Mouse (Mus musculus): Measurements from ENCODE around the gene Cryl1. TPM values are rescaled to one million over a fixed set of nuclear protein-coding genes. Genes with fewer than 3 reads are reported as not detected.

Gene Cryl1
- polyA plus RNA-seq, 1 experiment from 2014 or later, result 6.4 TPM

DNA sequence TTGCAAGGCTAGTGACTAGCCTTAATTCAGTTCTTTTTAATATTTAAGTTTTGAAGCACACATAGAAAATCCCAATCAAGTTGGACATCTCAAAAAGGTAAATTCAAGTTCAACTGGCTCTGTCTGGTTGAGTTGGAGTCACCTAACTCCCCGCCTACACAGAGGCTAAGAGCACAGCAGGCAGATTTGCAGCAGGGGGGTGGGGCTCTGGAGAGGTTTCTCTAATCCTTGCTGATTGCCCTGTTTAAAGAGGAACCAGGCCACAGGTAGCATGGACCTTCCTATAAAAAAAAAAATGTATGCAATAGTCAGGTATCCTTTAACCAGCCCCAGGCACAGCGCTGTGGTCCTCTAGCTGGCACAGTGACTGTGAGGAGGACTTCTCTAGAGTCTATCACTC is 97.8 kb downstream of the Cryl1 start:
- no peak overlapping the region for H3K9ac ChIP-seq (replicated peaks)
- H3K9me3 ChIP-seq, result no peaks in the 10 kb centered on the region
- no peaks in the 10 kb centered on the region for H3K36me3 ChIP-seq
- no peaks in the 10 kb centered on the region for H3K27me3 ChIP-seq
- H3K4me1 ChIP-seq, result no peaks in the 10 kb centered on the region
- no peak for ATAC-seq (replicated peaks)
- 43% methylated on average over 2 of the region's 2 CpGs for WGBS
- H3K4me3 ChIP-seq, result no peak overlapping the region
- no peak overlapping the region for H3K27ac ChIP-seq (replicated peaks)
- H3K4me2 ChIP-seq (replicated peaks), result no peak overlapping the region

DNA sequence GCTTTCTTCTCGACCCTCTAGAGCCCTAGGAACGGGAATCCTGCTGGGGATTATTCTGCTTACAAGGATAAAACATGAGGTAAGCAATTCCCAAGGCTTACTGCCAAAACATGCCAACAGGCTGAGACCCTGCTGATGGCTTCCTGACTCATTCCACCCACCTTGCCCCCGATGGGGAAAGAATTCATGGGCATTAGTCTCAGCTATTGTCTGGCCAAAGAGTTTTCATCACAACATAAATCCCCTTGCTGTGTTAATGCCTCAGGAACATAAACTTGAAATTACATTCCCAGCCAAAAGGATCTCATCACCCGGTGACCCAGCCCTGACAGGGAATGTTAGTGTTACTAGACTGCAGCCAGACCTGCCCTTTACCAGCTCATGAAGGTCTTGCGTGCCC is 100.7 kb downstream of the Cryl1 start:
- 59% methylated on average over 5 of the region's 5 CpGs for WGBS
- Histone ChIP-seq H3K9me3 (no peaks in the 10 kb centered on the region), H3K4me1 (no peaks in the 10 kb centered on the region), H3K9ac (replicated peaks) (no peak overlapping the region), H3K4me3 (no peak overlapping the region), H3K27me3 (no peaks in the 10 kb centered on the region), H3K27ac (replicated peaks) (no peak overlapping the region), H3K36me3 (no peaks in the 10 kb centered on the region), H3K4me2 (replicated peaks) (no peak overlapping the region)
- no peak for ATAC-seq (replicated peaks)

DNA sequence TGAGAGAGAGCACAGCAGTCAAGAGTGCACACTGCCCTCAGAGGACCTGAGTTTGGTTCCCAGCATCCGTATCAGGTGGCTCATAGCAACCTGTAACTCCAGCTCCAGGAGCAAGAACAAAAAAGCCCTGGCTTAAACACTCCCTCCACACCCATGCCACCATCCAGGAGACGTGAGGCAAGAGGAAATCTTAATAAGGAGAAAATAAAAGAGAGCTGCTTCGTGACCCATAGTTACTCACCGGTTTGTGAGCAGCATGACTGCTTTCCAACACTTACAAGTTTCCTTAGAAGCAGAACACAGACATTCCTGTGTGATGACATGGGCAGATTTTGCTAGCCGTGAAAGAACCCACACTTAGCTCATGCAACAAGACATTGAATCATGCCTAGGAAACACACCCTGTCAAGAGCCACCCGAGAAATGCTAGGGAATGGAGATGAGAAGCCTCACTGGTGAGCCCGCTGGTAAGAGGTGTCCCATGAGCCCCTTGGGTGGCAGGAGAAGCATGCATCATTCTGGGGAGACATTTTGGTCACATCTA is 106.9 kb downstream of the Cryl1 start:
- H3K9me3 ChIP-seq, result no peaks in the 10 kb centered on the region
- 82% methylated on average over 7 of the region's 7 CpGs for WGBS
- H3K4me2 ChIP-seq (replicated peaks), result no peak overlapping the region
- no peak overlapping the region for H3K27ac ChIP-seq (replicated peaks)
- no peak overlapping the region for H3K4me3 ChIP-seq
- ATAC-seq (replicated peaks), result no peak
- no peaks in the 10 kb centered on the region for H3K27me3 ChIP-seq
- no peaks in the 10 kb centered on the region for H3K36me3 ChIP-seq
- H3K9ac ChIP-seq (replicated peaks), result no peak overlapping the region
- H3K4me1 ChIP-seq, result no peaks in the 10 kb centered on the region

DNA sequence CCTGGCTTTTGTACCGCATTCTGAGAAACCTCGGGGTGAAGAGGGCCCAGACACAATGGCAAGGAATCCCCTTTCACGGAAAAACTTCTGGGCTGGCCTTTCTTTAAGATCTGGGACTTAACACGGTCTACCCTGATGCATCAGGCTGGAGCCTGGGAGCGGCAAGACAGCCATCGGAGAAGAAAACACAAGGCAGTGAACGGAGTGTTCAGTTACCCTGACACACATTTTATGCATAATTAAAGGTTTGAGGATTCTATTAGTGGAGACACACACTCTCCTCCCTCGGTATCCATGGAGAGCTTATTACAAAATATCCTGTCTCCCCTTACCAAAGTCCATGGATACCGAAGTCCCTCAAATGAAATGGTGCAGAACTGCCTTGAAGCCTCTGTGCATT is 109.2 kb downstream of the Cryl1 start:
- no peaks in the 10 kb centered on the region for H3K4me1 ChIP-seq
- H3K9me3 ChIP-seq, result no peaks in the 10 kb centered on the region
- ATAC-seq (replicated peaks), result no peak
- no peak overlapping the region for H3K9ac ChIP-seq (replicated peaks)
- no peak overlapping the region for H3K4me2 ChIP-seq (replicated peaks)
- no peaks in the 10 kb centered on the region for H3K36me3 ChIP-seq
- no peak overlapping the region for H3K4me3 ChIP-seq
- H3K27ac ChIP-seq (replicated peaks), result no peak overlapping the region
- no peaks in the 10 kb centered on the region for H3K27me3 ChIP-seq
- WGBS, result 20% methylated on average over 9 of the region's 9 CpGs

DNA sequence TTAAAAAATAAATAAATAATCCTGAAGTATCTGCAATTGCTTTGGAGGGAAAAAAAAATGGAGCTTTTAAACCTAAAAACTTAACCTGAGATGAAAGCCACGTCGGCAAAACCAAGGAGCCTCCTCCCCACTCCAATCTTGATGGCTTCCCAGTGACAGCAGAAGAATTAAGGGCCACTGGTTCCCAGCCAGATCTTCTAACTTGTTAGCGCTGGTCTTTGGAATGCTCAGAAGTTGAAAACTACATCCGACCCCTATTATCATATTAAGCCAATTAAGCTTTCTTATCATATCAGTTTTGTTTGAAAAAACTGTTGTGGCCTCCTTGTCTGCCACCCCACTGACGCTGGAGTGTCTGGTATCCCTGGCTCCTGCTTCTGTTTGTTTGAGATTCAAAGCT is 114.5 kb downstream of the Cryl1 start:
- Histone ChIP-seq H3K4me1 (no peaks in the 10 kb centered on the region), H3K27me3 (no peaks in the 10 kb centered on the region), H3K9me3 (no peaks in the 10 kb centered on the region), H3K27ac (replicated peaks) (no peak overlapping the region), H3K4me2 (replicated peaks) (no peak overlapping the region), H3K36me3 (no peaks in the 10 kb centered on the region), H3K4me3 (no peak overlapping the region), H3K9ac (replicated peaks) (no peak overlapping the region)
- 58% methylated on average over 5 of the region's 5 CpGs for WGBS
- no peak for ATAC-seq (replicated peaks)

DNA sequence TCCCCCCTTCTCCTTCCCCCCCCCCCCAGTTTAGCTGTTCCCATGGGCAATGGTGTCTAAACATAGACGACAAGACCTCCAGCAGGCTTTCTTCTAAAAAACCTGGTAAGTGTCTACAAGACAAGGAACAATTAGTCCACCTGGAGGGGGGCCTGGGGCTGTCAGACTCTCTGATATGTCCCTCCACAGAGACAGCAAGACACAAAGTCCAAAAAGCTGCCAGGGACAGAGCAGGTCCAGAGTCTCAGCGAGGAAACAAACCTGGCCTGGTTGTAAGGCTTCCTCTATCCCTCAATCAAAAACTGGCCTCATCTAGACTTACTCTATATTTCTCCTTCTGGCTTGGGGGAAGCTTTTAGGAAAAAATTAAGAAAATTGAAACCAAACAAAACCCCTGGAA is 115.7 kb downstream of the Cryl1 start:
- Histone ChIP-seq H3K27me3 (no peaks in the 10 kb centered on the region), H3K27ac (replicated peaks) (no peak overlapping the region), H3K4me3 (no peak overlapping the region), H3K9ac (replicated peaks) (no peak overlapping the region), H3K4me1 (no peaks in the 10 kb centered on the region), H3K36me3 (no peaks in the 10 kb centered on the region), H3K9me3 (no peaks in the 10 kb centered on the region), H3K4me2 (replicated peaks) (no peak overlapping the region)
- 22% methylated on average over 2 of the region's 2 CpGs for WGBS
- ATAC-seq (replicated peaks), result no peak

DNA sequence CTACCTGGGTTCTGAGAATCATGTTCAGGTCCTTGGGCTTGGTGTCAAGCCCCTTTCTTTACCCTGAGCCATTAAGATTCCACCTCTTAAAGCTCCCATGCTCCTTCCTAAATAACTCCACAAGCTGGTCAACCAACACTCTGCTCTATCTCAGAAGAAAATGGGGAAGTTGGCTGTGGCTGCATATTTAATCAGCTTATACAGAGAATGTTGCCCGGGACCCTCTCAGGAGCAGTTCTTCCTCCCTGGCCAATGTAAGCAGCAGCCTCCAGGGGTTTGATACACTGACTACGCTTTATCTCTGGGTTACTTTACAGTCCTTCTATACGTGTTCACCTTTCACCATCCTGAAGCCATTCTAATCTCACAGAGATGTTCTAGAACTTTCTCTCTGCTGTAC is 117.5 kb downstream of the Cryl1 start:
- no peak overlapping the region for H3K4me2 ChIP-seq (replicated peaks)
- no peak for ATAC-seq (replicated peaks)
- no peaks in the 10 kb centered on the region for H3K9me3 ChIP-seq
- no peak overlapping the region for H3K9ac ChIP-seq (replicated peaks)
- WGBS, result 93% methylated on average over 3 of the region's 3 CpGs
- H3K27ac ChIP-seq (replicated peaks), result no peak overlapping the region
- no peaks in the 10 kb centered on the region for H3K36me3 ChIP-seq
- H3K4me3 ChIP-seq, result no peak overlapping the region
- no peaks in the 10 kb centered on the region for H3K27me3 ChIP-seq
- no peaks in the 10 kb centered on the region for H3K4me1 ChIP-seq

DNA sequence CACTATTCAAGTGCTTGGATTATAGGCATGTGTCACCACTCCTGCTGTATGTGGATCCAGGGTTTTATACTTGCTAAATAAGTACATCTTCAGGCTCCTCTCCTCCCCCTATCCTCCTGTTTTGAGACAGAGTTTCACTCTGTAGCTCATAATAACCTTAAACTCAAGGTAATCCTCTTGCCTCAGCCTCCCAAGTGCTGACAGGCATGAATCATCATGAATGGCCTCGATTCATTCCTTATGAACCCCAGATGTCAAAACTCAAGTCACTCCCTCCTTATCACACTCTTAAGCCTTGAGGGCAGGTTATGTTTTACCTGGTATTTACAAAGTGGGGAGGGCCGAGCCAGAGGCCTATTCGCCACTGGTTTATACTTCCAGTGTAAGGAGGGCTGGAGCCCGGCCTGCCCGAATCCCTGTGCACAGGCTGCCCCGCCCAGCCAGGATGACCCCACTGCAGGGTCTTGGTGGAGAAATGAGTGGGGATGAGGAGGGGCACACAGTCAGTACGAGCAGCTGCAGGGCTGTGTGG is 121.8 kb downstream of the Cryl1 start:
- no peak overlapping the region for H3K27ac ChIP-seq (replicated peaks)
- no peaks in the 10 kb centered on the region for H3K36me3 ChIP-seq
- WGBS, result 88% methylated on average over 7 of the region's 7 CpGs
- no peak overlapping the region for H3K9ac ChIP-seq (replicated peaks)
- H3K4me2 ChIP-seq (replicated peaks), result no peak overlapping the region
- no peak overlapping the region for H3K4me3 ChIP-seq
- no peaks in the 10 kb centered on the region for H3K27me3 ChIP-seq
- H3K9me3 ChIP-seq, result no peaks in the 10 kb centered on the region
- H3K4me1 ChIP-seq, result no peaks in the 10 kb centered on the region
- ATAC-seq (replicated peaks), result no peak

DNA sequence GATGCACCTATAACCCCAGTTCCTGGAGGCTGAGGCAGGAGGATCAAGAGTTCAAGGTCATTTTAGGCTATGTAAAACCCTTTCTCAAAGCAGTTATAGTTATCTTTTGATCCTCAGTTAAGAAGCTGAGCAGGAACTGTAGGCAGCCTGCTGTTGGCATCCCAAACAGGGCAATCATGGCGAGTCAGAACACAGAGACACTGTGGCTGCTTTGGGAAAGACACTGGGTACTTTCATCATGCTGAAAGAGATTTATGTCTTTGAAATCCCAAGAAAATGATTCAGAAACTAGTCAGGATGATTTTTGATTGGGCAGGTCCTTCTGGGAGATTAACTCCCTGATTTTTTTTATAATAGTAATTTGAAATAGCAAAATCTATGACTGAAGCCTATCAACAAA is 126.0 kb downstream of the Cryl1 start:
- WGBS, result 77% methylated on average over 1 of the region's 1 CpGs
- H3K9me3 ChIP-seq, result no peaks in the 10 kb centered on the region
- H3K4me3 ChIP-seq, result no peak overlapping the region
- no peak overlapping the region for H3K9ac ChIP-seq (replicated peaks)
- no peaks in the 10 kb centered on the region for H3K27me3 ChIP-seq
- H3K27ac ChIP-seq (replicated peaks), result no peak overlapping the region
- no peak overlapping the region for H3K4me2 ChIP-seq (replicated peaks)
- H3K36me3 ChIP-seq, result no peaks in the 10 kb centered on the region
- no peaks in the 10 kb centered on the region for H3K4me1 ChIP-seq
- no peak for ATAC-seq (replicated peaks)

DNA sequence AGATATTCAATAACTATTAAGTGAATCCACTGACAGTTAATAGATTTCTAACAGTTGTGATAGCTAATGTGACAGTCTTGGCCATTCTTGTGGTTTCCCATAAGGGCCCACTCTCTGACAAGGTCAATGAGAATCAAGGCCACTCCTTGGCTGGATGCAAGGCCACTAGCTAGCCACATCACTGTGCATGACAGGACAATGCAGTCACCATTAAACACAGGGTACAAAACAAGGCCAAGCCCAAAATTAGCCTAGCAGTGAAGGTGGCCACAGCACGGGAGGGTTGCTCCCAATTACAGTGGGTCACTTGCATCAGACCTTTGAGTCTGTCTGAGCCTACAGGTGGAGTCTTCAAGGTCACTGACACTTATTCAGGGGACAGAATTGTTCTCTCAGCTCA is 126.5 kb downstream of the Cryl1 start:
- no peak overlapping the region for H3K27ac ChIP-seq (replicated peaks)
- no peaks in the 10 kb centered on the region for H3K9me3 ChIP-seq
- no peaks in the 10 kb centered on the region for H3K27me3 ChIP-seq
- no peak overlapping the region for H3K4me3 ChIP-seq
- H3K4me2 ChIP-seq (replicated peaks), result no peak overlapping the region
- whole genome bisulfite sequencing, result 53% methylated on average over 1 of the region's 1 CpGs
- H3K4me1 ChIP-seq, result no peaks in the 10 kb centered on the region
- no peak overlapping the region for H3K9ac ChIP-seq (replicated peaks)
- ATAC-seq (replicated peaks), result no peak
- H3K36me3 ChIP-seq, result no peaks in the 10 kb centered on the region

DNA sequence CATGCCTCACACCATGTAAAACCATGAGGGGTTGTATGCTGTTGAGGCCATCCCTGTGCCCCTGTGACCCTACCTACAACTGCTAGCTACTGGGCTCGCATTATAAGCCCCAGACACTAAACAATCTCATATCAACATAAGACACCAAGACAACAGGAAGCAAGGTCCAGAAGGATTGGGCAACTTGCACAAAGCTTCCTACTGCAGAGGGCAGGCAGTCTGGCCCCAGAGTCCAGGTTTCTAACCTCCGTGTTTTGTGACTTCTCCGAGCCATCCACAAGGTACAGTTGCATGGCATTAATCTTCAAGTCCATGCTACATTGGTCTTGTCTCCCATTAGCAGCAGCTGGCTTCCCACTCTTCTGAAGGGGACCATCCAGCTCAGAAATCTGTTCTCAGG is 129.4 kb downstream of the Cryl1 start:
- no peaks in the 10 kb centered on the region for H3K4me1 ChIP-seq
- H3K9me3 ChIP-seq, result no peaks in the 10 kb centered on the region
- H3K4me2 ChIP-seq (replicated peaks), result no peak overlapping the region
- WGBS, result 85% methylated on average over 3 of the region's 3 CpGs
- no peak overlapping the region for H3K9ac ChIP-seq (replicated peaks)
- no peaks in the 10 kb centered on the region for H3K36me3 ChIP-seq
- H3K27ac ChIP-seq (replicated peaks), result no peak overlapping the region
- no peak for ATAC-seq (replicated peaks)
- H3K27me3 ChIP-seq, result no peaks in the 10 kb centered on the region
- no peak overlapping the region for H3K4me3 ChIP-seq

DNA sequence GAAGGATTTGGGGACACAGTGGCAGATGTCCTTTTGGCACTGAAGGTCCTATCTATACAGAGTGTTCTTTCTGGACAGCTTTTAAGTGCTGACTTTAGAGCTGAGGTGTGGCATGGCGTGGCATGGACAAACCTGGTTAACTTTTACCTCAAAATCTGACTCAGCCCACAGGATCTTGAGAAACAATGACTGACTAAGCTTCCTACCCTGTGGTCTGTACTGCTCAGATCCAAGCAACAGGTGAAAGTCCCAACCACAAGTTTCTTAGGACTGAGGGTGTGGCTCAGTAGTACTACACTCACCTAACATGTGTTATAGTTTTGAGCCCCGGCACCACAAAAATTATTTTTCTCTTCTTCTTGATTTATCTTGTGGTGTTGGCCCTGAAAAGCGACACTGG is 130.0 kb downstream of the Cryl1 start:
- Histone ChIP-seq H3K27ac (replicated peaks) (no peak overlapping the region), H3K4me2 (replicated peaks) (no peak overlapping the region), H3K9ac (replicated peaks) (no peak overlapping the region), H3K4me3 (no peak overlapping the region), H3K27me3 (no peaks in the 10 kb centered on the region), H3K9me3 (no peaks in the 10 kb centered on the region), H3K4me1 (no peaks in the 10 kb centered on the region), H3K36me3 (no peaks in the 10 kb centered on the region)
- no peak for ATAC-seq (replicated peaks)
- 86% methylated on average over 3 of the region's 3 CpGs for WGBS

DNA sequence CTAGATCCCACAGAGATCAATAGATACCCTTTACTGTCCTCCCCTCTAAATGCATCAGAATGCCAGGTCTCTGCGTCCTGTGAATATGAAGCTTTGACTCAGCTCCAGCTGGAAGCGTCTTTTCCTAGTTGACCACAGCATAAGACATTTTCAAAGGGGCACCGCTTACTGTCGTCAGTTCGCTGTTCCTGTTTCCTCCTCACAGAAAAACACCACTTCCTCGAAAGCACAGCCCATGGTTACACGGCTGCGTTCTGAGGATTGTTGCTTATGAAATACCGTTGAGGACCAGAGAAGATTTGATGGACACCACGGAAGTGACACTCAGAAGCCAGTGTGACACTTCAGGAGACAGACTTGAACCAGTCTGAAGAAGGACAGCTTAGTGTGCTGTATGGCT is 134.4 kb downstream of the Cryl1 start:
- ATAC-seq (replicated peaks), result no peak
- H3K4me3 ChIP-seq, result no peak overlapping the region
- H3K27me3 ChIP-seq, result no peaks in the 10 kb centered on the region
- no peaks in the 10 kb centered on the region for H3K36me3 ChIP-seq
- no peaks in the 10 kb centered on the region for H3K9me3 ChIP-seq
- H3K27ac ChIP-seq (replicated peaks), result no peak overlapping the region
- WGBS, result 82% methylated on average over 10 of the region's 10 CpGs
- H3K4me1 ChIP-seq, result no peaks in the 10 kb centered on the region
- H3K9ac ChIP-seq (replicated peaks), result no peak overlapping the region
- no peak overlapping the region for H3K4me2 ChIP-seq (replicated peaks)

Measured in forebrain, embryonic 15.5 days (tissue).